Mouse (Mus musculus) c-Kit-positive CD71-positive TER-119-positive erythroid progenitor cells, embryonic 14.5 days (primary cell): Measurements from ENCODE around the gene Mill1.
"Not testable (repeated sequence)": the region's sequence is repeated elsewhere in the genome, so short reads cannot be mapped to it uniquely, and the experiment has no call there.

ENCODE experiments used
- DNase-seq: peaks from one replicate; pipeline ENCODE4 v3.0.0-alpha.2; 2013; ENCODE audit warnings: low spot score

The Mill1 gene

GRCm38 (mm10) chr7:18245047-18245446 lies at the start of gene Mill1:
Gene Mill1 (plus strand): TSS chr7:18245347.
- DNase-seq: no peak

- no peak for DNase-seq
Measured at GRCm38 (mm10) chr7:18210938-18211337, 34.2 kb upstream of the Mill1 start.

GRCm38 (mm10) chr7:18214699-18215098 lies 30.4 kb upstream of the Mill1 start:
- DNase-seq: no peak

- DNase-seq: no peak
Measured at GRCm38 (mm10) chr7:18238561-18238960, 6.6 kb upstream of the Mill1 start.

GRCm38 (mm10) chr7:18241217-18241616 lies 3.9 kb upstream of the Mill1 start:
- no peak for DNase-seq

- not testable (repeated sequence) for DNase-seq
Measured at GRCm38 (mm10) chr7:18243959-18244573, 1.1 kb upstream of the Mill1 start.

GRCm38 (mm10) chr7:18260219-18260618 lies 15.1 kb downstream of the Mill1 start:
- DNase-seq: no peak

- DNase-seq: no peak
Measured at GRCm38 (mm10) chr7:18265089-18265488, 19.9 kb downstream of the Mill1 start.
